8 mouse cellular contexts compared by ENCODE assay signal in the genomic region with DNA sequence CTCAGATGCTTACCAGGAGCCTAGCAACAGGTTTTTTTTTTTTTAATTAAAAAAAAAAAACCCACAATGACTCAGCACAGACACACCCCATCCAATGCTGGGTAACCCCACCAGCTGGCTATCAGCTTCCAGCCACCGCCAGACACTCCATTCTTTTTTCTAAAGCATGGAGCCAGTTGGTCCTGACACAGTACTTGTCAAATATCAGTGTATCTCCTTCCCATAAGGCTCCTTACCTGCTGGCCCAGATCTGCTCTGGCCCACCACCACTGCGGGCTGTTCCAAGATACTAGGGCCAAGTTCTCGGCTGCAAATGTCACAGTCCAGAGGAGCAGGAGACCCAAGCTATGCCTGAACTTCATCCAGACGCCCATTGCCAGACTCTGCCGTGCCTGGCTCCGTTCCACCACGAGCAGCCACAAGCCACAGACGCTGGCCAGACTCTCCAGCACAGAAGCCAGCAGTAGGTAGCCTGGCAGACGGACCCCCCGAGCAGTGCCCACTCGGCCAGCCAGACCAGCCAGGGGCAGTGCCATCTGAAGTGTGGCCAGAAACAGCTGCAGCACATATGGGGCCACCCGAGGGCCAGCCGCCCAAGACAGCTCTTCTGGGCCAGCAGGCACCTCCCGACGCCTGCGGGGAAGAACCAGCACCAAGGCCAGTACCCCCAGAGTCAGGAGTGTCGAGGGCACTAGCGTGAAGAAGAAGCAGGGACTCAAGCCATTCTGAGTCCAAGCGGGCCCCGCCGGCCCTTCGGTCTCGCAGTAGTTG. TPM values are rescaled to one million over a fixed set of nuclear protein-coding genes. Genes with fewer than 3 reads are reported as not detected.
DNase-seq lines count a peak whose midpoint lies in the region; ATAC-seq and TF ChIP-seq lines count a peak whose summit lies in the region.

No protein-coding gene starts in this region.

- H3K9ac ChIP-seq in intestine, postnatal 0 days (ENCODE audit: low read depth, low read length), result peak overlapping the region; percentile 38
- H3K9ac ChIP-seq in limb, embryonic 15.5 days, result peak overlapping the region; percentile 39

- intact Hi-C loops in gastrocnemius, postnatal 36 days (cut with DNase I), result no loop called here

- no peak overlapping the region for H3K27ac ChIP-seq in intestine, postnatal 0 days (ENCODE audit: low read depth, low read length)
- H3K27ac ChIP-seq in limb, embryonic 15.5 days, result peak overlapping the region; percentile 33

- 5% methylated on average over 23 of the region's 23 CpGs for WGBS in intestine, postnatal 0 days
- WGBS in limb, embryonic 15.5 days, result 7% methylated on average over 23 of the region's 23 CpGs

- H3K36me3 ChIP-seq in intestine, postnatal 0 days (ENCODE audit: control insufficient read depth, insufficient read depth), result peaks cover 47% of the 10 kb centered on the region
- peaks cover 51% of the 10 kb centered on the region for H3K36me3 ChIP-seq in limb, embryonic 15.5 days

- 0 out of 2 replicates have a peak, but pooled peaks cover 2% of the 10 kb centered on the region for H3K4me1 ChIP-seq in intestine, postnatal 0 days (replicated peaks; ENCODE audit: control insufficient read depth, insufficient read depth, low read length)
- peaks cover 19% of the 10 kb centered on the region for H3K4me1 ChIP-seq in limb, embryonic 15.5 days

- H3K9me3 ChIP-seq in intestine, postnatal 0 days (ENCODE audit: control insufficient read depth), result no peaks in the 10 kb centered on the region
- no peaks in the 10 kb centered on the region for H3K9me3 ChIP-seq in limb, embryonic 15.5 days

- ATAC-seq in intestine, postnatal 0 days, result peak; percentile 37
- ATAC-seq in limb, embryonic 15.5 days (ENCODE audit: insufficient number of reproducible peaks, low FRiP score, low TSS enrichment, low read depth), result peak; percentile 18; the same call in 1 of the 2 replicates

- peak overlapping the region; percentile 98 for H3K4me2 ChIP-seq in intestine, postnatal 0 days (replicated peaks; ENCODE audit: low read depth)
- H3K4me2 ChIP-seq in limb, embryonic 15.5 days, result peak overlapping the region; percentile 89

- peak overlapping the region; percentile 60 for H3K4me3 ChIP-seq in intestine, postnatal 0 days (ENCODE audit: low read depth, low read length)
- H3K4me3 ChIP-seq in limb, embryonic 15.5 days, result peak overlapping the region; percentile 53

- H3K27me3 ChIP-seq in intestine, postnatal 0 days (replicated peaks; ENCODE audit: control insufficient read depth, insufficient read depth, low read length), result no peaks in the 10 kb centered on the region
- no peaks in the 10 kb centered on the region for H3K27me3 ChIP-seq in limb, embryonic 15.5 days

- TF ChIP-seq CTCF in intestine, postnatal 0 days (IDR thresholded peaks at IDR 0.05; ENCODE audit: low read depth), result no peak

- DNase-seq in adrenal gland, adult (ENCODE audit: inconsistent age in 2 of 2, low spot score in 1 of 2), result peak; percentile 54 to 76
- DNase-seq in adrenal gland, adult 8-10 months, result no peak
- peak; percentile 62 for DNase-seq in ZHBTc4 (ENCODE audit: low read depth, low spot score)
- DNase-seq in embryo, embryonic 11 days, result peak; percentile 2
- peak; percentile 27 to 51 for DNase-seq in gastrocnemius, postnatal 36 days
- DNase-seq in natural killer cell, adult 2 months (ENCODE audit: low spot score in 2 of 2), result peak; percentile 3 to 7

RNA-seq across cellular contexts. Expression of gene Abcb6, which starts 0.7 kb away (rescaled TPM):
- 10 to 100 TPM; 20.9 to 32.9 (median 31.4) TPM for total RNA-seq in adrenal gland, adult 8-10 months (2022)
- 10 to 100 TPM; 21.4 to 21.6 TPM for total RNA-seq in gastrocnemius, postnatal 36 days (2021)
- 13.9 and 17.1 TPM in 2 replicates for polyA plus RNA-seq in intestine, postnatal 0 days (2015; fragmentation: Nextera tagmentation; extraction: Ambion mirVana)
- 28.3 and 29.5 TPM in 2 replicates for polyA plus RNA-seq in limb, embryonic 15.5 days (2015; fragmentation: Nextera tagmentation; extraction: Ambion mirVana)

RNA-seq across cellular contexts. Expression of gene Zfand2b, which starts 11.1 kb away (rescaled TPM):
- total RNA-seq in adrenal gland, adult 8-10 months (2022), result 10 to 100 TPM; 34.2 to 39.7 (median 36.2) TPM
- 10 to 100 TPM; 16.3 to 16.7 TPM for total RNA-seq in gastrocnemius, postnatal 36 days (2021)
- polyA plus RNA-seq in intestine, postnatal 0 days (2015; fragmentation: Nextera tagmentation; extraction: Ambion mirVana), result 47.5 and 51.2 TPM in 2 replicates
- 44.4 and 48.6 TPM in 2 replicates for polyA plus RNA-seq in limb, embryonic 15.5 days (2015; fragmentation: Nextera tagmentation; extraction: Ambion mirVana)

RNA-seq across cellular contexts. Expression of gene Ankzf1, which starts 12.4 kb away (rescaled TPM):
- total RNA-seq in adrenal gland, adult 8-10 months (2022), result 10 to 100 TPM; 17.0 to 28.2 (median 22.8) TPM
- total RNA-seq in gastrocnemius, postnatal 36 days (2021), result 1 to 10 TPM; 3.8 to 4.7 TPM
- polyA plus RNA-seq in intestine, postnatal 0 days (2015; fragmentation: Nextera tagmentation; extraction: Ambion mirVana), result 10.7 and 10.8 TPM in 2 replicates
- 28.0 and 30.7 TPM in 2 replicates for polyA plus RNA-seq in limb, embryonic 15.5 days (2015; fragmentation: Nextera tagmentation; extraction: Ambion mirVana)

RNA-seq across cellular contexts. Expression of gene Atg9a, which starts 12.5 kb away (rescaled TPM):
- 10 to 100 TPM; 41.9 to 52.6 (median 47.6) TPM for total RNA-seq in adrenal gland, adult 8-10 months (2022)
- total RNA-seq in gastrocnemius, postnatal 36 days (2021), result 100 to 1,000 TPM in 1 of 2 experiments, 10 to 100 TPM in 1; 96.6 to 103 TPM
- polyA plus RNA-seq in intestine, postnatal 0 days (2015; fragmentation: Nextera tagmentation; extraction: Ambion mirVana), result 23.5 and 25.2 TPM in 2 replicates
- polyA plus RNA-seq in limb, embryonic 15.5 days (2015; fragmentation: Nextera tagmentation; extraction: Ambion mirVana), result 33.9 TPM in 2 replicates

RNA-seq across cellular contexts. Expression of gene Glb1l, which starts 31.1 kb away (rescaled TPM):
- total RNA-seq in adrenal gland, adult 8-10 months (2022), result 10 to 100 TPM; 19.4 to 49.8 (median 33.2) TPM
- total RNA-seq in gastrocnemius, postnatal 36 days (2021), result 1 to 10 TPM; 2.3 to 3.0 TPM
- 3.6 and 3.7 TPM in 2 replicates for polyA plus RNA-seq in intestine, postnatal 0 days (2015; fragmentation: Nextera tagmentation; extraction: Ambion mirVana)
- 16.7 and 19.0 TPM in 2 replicates for polyA plus RNA-seq in limb, embryonic 15.5 days (2015; fragmentation: Nextera tagmentation; extraction: Ambion mirVana)
